Mouse (Mus musculus) CH12.LX (cell line): ENCODE results near the gene Aaas. TPM values are rescaled to one million over a fixed set of nuclear protein-coding genes. Genes with fewer than 3 reads are reported as not detected.
A peak's percentile ranks its signal among the peaks of the same experiment; 100 is the strongest.

ENCODE experiments used
- DNase-seq: peaks from one replicate; pipeline ENCODE4 v3.0.0-alpha.2; 2013; ENCODE audit errors: extremely low read depth
- H3K27ac ChIP-seq: 2 replicates; pipeline ENCODE4 v1.5.1; 2012; ENCODE audit warnings: low read depth, mild to moderate bottlenecking, control low read depth, moderate library complexity; ENCODE audit not compliant: insufficient read depth
- H3K27me3 ChIP-seq: replicated peaks from 2 replicates; pipeline ENCODE3; 2012; ENCODE audit warnings: inconsistent platforms
- H3K36me3 ChIP-seq, 2 experiments: replicated peaks in 1 of 2; 2 replicates each; pipeline versions ENCODE3 to v1.6.1; 2012; ENCODE audit warnings: inconsistent platforms in 1 of 2, low read length in 1 of 2, mild to moderate bottlenecking in 1 of 2, mixed read lengths in 1 of 2, moderate library complexity in 1 of 2; ENCODE audit not compliant: control insufficient read depth in 1 of 2, insufficient read depth in 1 of 2
- H3K4me1 ChIP-seq, 2 experiments: 2 replicates each; pipeline ENCODE4 v1.6.1; 2012; ENCODE audit warnings: inconsistent platforms in 1 of 2, moderate library complexity in 1 of 2; ENCODE audit not compliant: insufficient read depth in 2 of 2, control insufficient read depth in 1 of 2
- H3K4me2 ChIP-seq: 2 replicates; pipeline ENCODE4 v1.6.1; 2012; ENCODE audit warnings: low read depth, mild to moderate bottlenecking, control low read depth; ENCODE audit not compliant: poor library complexity, insufficient read depth, severe bottlenecking
- H3K4me3 ChIP-seq, 3 experiments: fragments of 150-350 bp in 1 of 3; sonication (generic) in 1 of 3; replicated peaks in 1 of 3; 2 replicates each; pipeline versions ENCODE3 to v1.5.1; 2011 to 2012; ENCODE audit warnings: low read depth in 2 of 3, low read length in 2 of 3, mild to moderate bottlenecking in 2 of 3, moderate library complexity in 2 of 3, control low read depth in 1 of 3, improper control_type of control experiment in 1 of 3, inconsistent platforms in 1 of 3, mixed read lengths in 1 of 3; ENCODE audit not compliant: poor library complexity in 1 of 3
- H3K79me2 ChIP-seq: replicated peaks from 2 replicates; pipeline ENCODE4 v1.6.1; 2012; ENCODE audit warnings: mild to moderate bottlenecking, moderate library complexity; ENCODE audit not compliant: control insufficient read depth, poor library complexity, insufficient read depth, severe bottlenecking; ENCODE audit errors: extremely low read depth
- H3K9ac ChIP-seq: 2 replicates; pipeline ENCODE4 v1.6.1; 2012; ENCODE audit warnings: low read depth, mild to moderate bottlenecking, control low read depth, moderate library complexity; ENCODE audit not compliant: insufficient read depth
- H3K9me3 ChIP-seq: replicated peaks from 2 replicates; pipeline ENCODE3; 2012; ENCODE audit warnings: low read length, inconsistent platforms, mixed read lengths
- BHLHE40 ChIP-seq: IDR thresholded peaks from 2 replicates; pipeline ENCODE4 v1.6.1; 2011; ENCODE audit warnings: mild to moderate bottlenecking, low read depth, low read length, improper control_type of control experiment
- CHD1 ChIP-seq: IDR thresholded peaks from 2 replicates; pipeline ENCODE4 v1.6.1; 2012; ENCODE audit warnings: low read depth, low read length, improper control_type of control experiment, inconsistent platforms
- CHD2 ChIP-seq: IDR thresholded peaks from 2 replicates; pipeline ENCODE4 v1.6.1; 2011; ENCODE audit warnings: low read length, improper control_type of control experiment
- CTCF ChIP-seq, 2 experiments: IDR thresholded peaks in 1 of 2; conservative IDR thresholded peaks in 1 of 2; 2 replicates each; pipeline ENCODE4 v1.5.1; 2011 to 2012; ENCODE audit warnings: low read depth in 2 of 2, low read length in 2 of 2, improper control_type of control experiment in 1 of 2, inconsistent platforms in 1 of 2, mild to moderate bottlenecking in 1 of 2, moderate library complexity in 1 of 2
- ELF1 ChIP-seq: IDR thresholded peaks from 2 replicates; pipeline ENCODE4 v1.6.1; 2014; ENCODE audit warnings: low read depth, mild to moderate bottlenecking, inconsistent platforms, low read length, improper control_type of control experiment
- GABPA ChIP-seq: IDR thresholded peaks from 2 replicates; pipeline ENCODE4 v1.6.1; 2012; ENCODE audit warnings: low read depth, low read length, improper control_type of control experiment, inconsistent platforms; ENCODE audit not compliant: insufficient replicate concordance
- JUN ChIP-seq: IDR thresholded peaks from 2 replicates; pipeline ENCODE4 v1.6.1; 2011; ENCODE audit warnings: low read depth, mild to moderate bottlenecking, low read length, improper control_type of control experiment, moderate library complexity; ENCODE audit not compliant: insufficient read depth
- JUND ChIP-seq: conservative IDR thresholded peaks from 2 replicates; pipeline ENCODE4 v1.6.1; 2011; ENCODE audit warnings: low read depth, low read length, improper control_type of control experiment
- KAT2A ChIP-seq: IDR thresholded peaks from 2 replicates; pipeline ENCODE4 v1.6.1; 2012; ENCODE audit warnings: low read length, improper control_type of control experiment, inconsistent platforms; ENCODE audit not compliant: insufficient replicate concordance
- MAZ ChIP-seq: IDR thresholded peaks from 2 replicates; pipeline ENCODE4 v1.6.1; 2012; ENCODE audit warnings: low read depth, mild to moderate bottlenecking, inconsistent platforms, low read length, improper control_type of control experiment, moderate library complexity
- MEF2A ChIP-seq: IDR thresholded peaks from 2 replicates; pipeline ENCODE4 v1.6.1; 2014; ENCODE audit warnings: low read depth, mild to moderate bottlenecking, inconsistent platforms, low read length, improper control_type of control experiment, borderline replicate concordance
- MXI1 ChIP-seq: IDR thresholded peaks from 2 replicates; pipeline ENCODE4 v1.6.1; 2011; ENCODE audit warnings: mild to moderate bottlenecking, low read depth, low read length, improper control_type of control experiment
- POLR2A ChIP-seq: IDR thresholded peaks from 2 replicates; pipeline ENCODE4 v1.6.1; 2011; ENCODE audit warnings: low read depth, mild to moderate bottlenecking, improper control_type of control experiment, low read length
- POLR2AphosphoS2 ChIP-seq: IDR thresholded peaks from 2 replicates; pipeline ENCODE4 v1.6.1; 2011; ENCODE audit warnings: low read depth, low read length, improper control_type of control experiment
- RAD21 ChIP-seq: IDR thresholded peaks from 2 replicates; pipeline ENCODE4 v1.6.1; 2011; ENCODE audit warnings: low read depth, mild to moderate bottlenecking, low read length, improper control_type of control experiment, moderate library complexity
- SMC3 ChIP-seq: IDR thresholded peaks from 2 replicates; pipeline ENCODE4 v1.6.1; 2011; ENCODE audit warnings: low read depth, low read length, improper control_type of control experiment
- ZC3H11A ChIP-seq: IDR thresholded peaks from 2 replicates; pipeline ENCODE4 v1.6.1; 2012; ENCODE audit warnings: low read depth, mild to moderate bottlenecking, inconsistent platforms, low read length, improper control_type of control experiment
- ZKSCAN1 ChIP-seq: IDR thresholded peaks from 2 replicates; pipeline ENCODE4 v1.6.1; 2012; ENCODE audit warnings: low read depth, inconsistent platforms, low read length, improper control_type of control experiment, borderline replicate concordance
- ZNF384 ChIP-seq: IDR thresholded peaks from 2 replicates; pipeline ENCODE4 v1.6.1; 2012; ENCODE audit warnings: low read depth, low read length, improper control_type of control experiment, inconsistent platforms
- dilution Hi-C: fragments of 300-500 bp; cut with MboI; formaldehyde crosslinking; loops from 2 replicates; pipeline ENCODE4 v1.14.3; 2020; ENCODE audit warnings: low sequenced_read_pairs; ENCODE audit not compliant: extremely low pct_unique_long_range_greater_than_20kb, extremely low pct_ligation_motif_present
- in situ Hi-C: fragments of 300-500 bp; cut with MboI; formaldehyde crosslinking; loops from 3 replicates; pipeline ENCODE4 v1.14.3; 2019; ENCODE audit warnings: low sequenced_read_pairs, low pct_ligation_motif_present, low pct_unique_long_range_greater_than_20kb, mixed read lengths
- polyA plus RNA-seq: library from polyadenylated mRNA; unstranded; fragments of >175 nt; gene quantifications from 2 replicates; pipeline ENCODE4 v1.2.1, GENCODE M21; 2012; ENCODE audit warnings: low read depth; ENCODE audit not compliant: insufficient read length
- total RNA-seq, 2 experiments: library from RNA; depleted of rRNA; stranded (reverse); fragments of 300-350 nt in 1 of 2; fragments of >200 nt in 1 of 2; gene quantifications; 2 replicates each; pipeline ENCODE4 v1.2.3; 2012 to 2014

Gene Aaas
- total and polyA plus RNA-seq, 3 experiments = 98.3 to 266 (median 126) TPM

DNA sequence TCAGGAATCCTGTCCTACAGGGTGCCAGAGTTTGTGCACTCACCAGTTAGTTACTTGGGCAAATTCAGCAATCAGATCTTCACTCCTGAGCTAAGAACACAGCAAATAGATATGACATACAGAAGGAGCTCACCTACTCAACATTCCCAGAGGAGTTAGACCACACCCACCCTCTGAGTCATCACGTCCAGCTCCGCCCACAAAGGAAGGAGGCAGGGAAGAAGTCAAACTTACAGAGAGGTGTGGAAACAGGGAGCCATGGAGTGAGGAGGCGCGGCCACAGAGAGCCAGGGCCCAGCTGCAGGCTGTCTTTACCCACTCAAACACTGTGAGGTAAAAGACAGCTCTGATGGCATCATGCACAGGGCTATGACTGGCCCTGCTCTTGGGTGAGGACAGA lies 4.1 kb downstream of the Aaas start:
- Histone ChIP-seq H3K9ac (no peak overlapping the region), H3K4me3 (no peak overlapping the region), H3K27me3 (no peaks in the 10 kb centered on the region), H3K4me2 (no peak overlapping the region), H3K9me3 (no peaks in the 10 kb centered on the region), H3K79me2 (peaks cover 15% of the 10 kb centered on the region), H3K27ac (no peak overlapping the region), H3K4me1 (peaks cover 3 to 16% of the 10 kb centered on the region in 2 experiments; a peak in 3 of 4 replicates)
- dilution Hi-C loops = no loop called here
- in situ Hi-C loops = no loop called here
- DNase-seq = no peak
- no peak for TF ChIP-seq POLR2A
- TF ChIP-seq KAT2A = no peak
- TF ChIP-seq GABPA = no peak
- no peak for TF ChIP-seq ELF1
- TF ChIP-seq RAD21 = no peak
- TF ChIP-seq ZKSCAN1 = no peak
- no peak for TF ChIP-seq ZNF384
- no peak for TF ChIP-seq ZC3H11A
- TF ChIP-seq, all 38 proteins: peak for 0
- H3K36me3 ChIP-seq = peaks cover 38 to 68% of the 10 kb centered on the region in 2 experiments

DNA sequence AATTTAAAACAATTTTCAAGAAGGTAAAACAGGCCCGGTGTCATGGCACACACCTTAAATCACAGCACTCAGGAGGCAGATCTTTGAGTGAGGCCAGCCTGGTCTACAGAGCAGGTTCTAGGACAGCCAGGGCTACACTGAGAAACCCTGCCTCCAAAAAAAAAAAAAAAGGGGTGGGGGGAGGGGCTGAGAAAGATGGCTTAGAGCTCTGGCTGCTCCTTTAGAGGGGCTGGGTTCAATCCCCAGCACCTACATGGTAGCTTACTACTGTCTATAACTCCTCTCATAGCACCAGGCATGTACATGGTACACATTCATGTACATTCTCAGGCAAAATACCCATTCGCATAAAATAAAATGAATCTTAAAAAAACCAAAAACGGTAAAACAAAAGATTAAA lies 6.1 kb downstream of the Aaas start:
- in situ Hi-C loops = no loop called here
- H3K36me3 ChIP-seq = peaks cover 49 to 82% of the 10 kb centered on the region in 2 experiments
- TF ChIP-seq POLR2AphosphoS2 (no peak), ZC3H11A (no peak), CHD1 (no peak), ZNF384 (peak; percentile 55), MXI1 (no peak), BHLHE40 (no peak), MAZ (no peak), KAT2A (no peak)
- TF ChIP-seq, all 38 proteins: peak for 1

GRCm38 (mm10) chr15:102341580-102341979 lies 9.0 kb downstream of the Aaas start:
- no peak overlapping the region for H3K9ac ChIP-seq
- H3K9me3 ChIP-seq = no peaks in the 10 kb centered on the region
- no peaks in the 10 kb centered on the region for H3K4me1 ChIP-seq
- dilution Hi-C loops = no loop called here
- H3K36me3 ChIP-seq = peaks cover 68 to 92% of the 10 kb centered on the region in 2 experiments
- no peak overlapping the region for H3K4me2 ChIP-seq
- in situ Hi-C loops = no loop called here
- no peak overlapping the region for H3K4me3 ChIP-seq
- peak; percentile 80 for DNase-seq
- no peak overlapping the region for H3K27ac ChIP-seq
- TF ChIP-seq MEF2A (no peak), CHD2 (no peak), JUN (no peak), CHD1 (no peak), JUND (no peak), ELF1 (no peak), SMC3 (peak; percentile 78), BHLHE40 (no peak), RAD21 (peak; percentile 44), GABPA (no peak), CTCF (conservative IDR thresholded peaks at IDR 0.05 in 1 of 2, IDR thresholded peaks at IDR 0.05 in 1 of 2; ENCODE audit: low read depth in 2 of 2, low read length in 2 of 2) (peak; percentile 74 to 88)
- no peaks in the 10 kb centered on the region for H3K27me3 ChIP-seq
- H3K79me2 ChIP-seq = no peaks in the 10 kb centered on the region

More for the DNA sequence above, 6.1 kb downstream of the Aaas start:
- H3K9me3 ChIP-seq = no peaks in the 10 kb centered on the region
- H3K4me2 ChIP-seq = no peak overlapping the region
- dilution Hi-C loops = no loop called here
- H3K9ac ChIP-seq = no peak overlapping the region
- no peaks in the 10 kb centered on the region for H3K27me3 ChIP-seq
- H3K4me1 ChIP-seq = peaks cover 0 to 8% of the 10 kb centered on the region in 2 experiments; a peak in 3 of 4 replicates
- peaks cover 7% of the 10 kb centered on the region for H3K79me2 ChIP-seq
- no peak for DNase-seq
- no peak overlapping the region for H3K4me3 ChIP-seq
- H3K27ac ChIP-seq = no peak overlapping the region
